Mouse (Mus musculus) frontal cortex, postnatal 36 days (tissue): ENCODE measurements around the gene Toe1.

Source experiments
- DNase-seq, 2 experiments: peaks; one replicate each; pipeline ENCODE4 v3.0.0; 2022; ENCODE audit warnings: low spot score in 2 of 2

Gene Toe1

GRCm38 (mm10) chr4:116794273-116794672, 13.2 kb downstream of the Toe1 start:
- no peak for DNase-seq

GRCm38 (mm10) chr4:116792453-116792852, 15.0 kb downstream of the Toe1 start:
- no peak for DNase-seq

- peak; percentile 82 to 94 for DNase-seq
These were observed 18.5 kb downstream of the Toe1 start for GRCm38 (mm10) chr4:116788956-116789355.

GRCm38 (mm10) chr4:116787985-116788760, 19.3 kb downstream of the Toe1 start:
- DNase-seq: no peak

- no peak for DNase-seq
These were observed 20.9 kb downstream of the Toe1 start for GRCm38 (mm10) chr4:116786587-116786986.

GRCm38 (mm10) chr4:116782171-116782570, 25.3 kb downstream of the Toe1 start:
- DNase-seq: no peak

- DNase-seq: no peak
These were observed 26.1 kb downstream of the Toe1 start for GRCm38 (mm10) chr4:116781366-116781765.

- DNase-seq: no peak
These were observed 26.9 kb downstream of the Toe1 start for GRCm38 (mm10) chr4:116780541-116780940.

GRCm38 (mm10) chr4:116777079-116777478, 30.4 kb downstream of the Toe1 start:
- DNase-seq: no peak

- DNase-seq: no peak
These were observed 31.0 kb downstream of the Toe1 start for GRCm38 (mm10) chr4:116776391-116776790.

GRCm38 (mm10) chr4:116769060-116769459, 38.4 kb downstream of the Toe1 start:
- DNase-seq: no peak

GRCm38 (mm10) chr4:116768510-116768909, 38.9 kb downstream of the Toe1 start:
- DNase-seq: no peak

GRCm38 (mm10) chr4:116764001-116764400, 43.4 kb downstream of the Toe1 start:
- DNase-seq: no peak

- DNase-seq: no peak
These were observed 45.5 kb downstream of the Toe1 start for GRCm38 (mm10) chr4:116761914-116762313.

GRCm38 (mm10) chr4:116749750-116750149, 57.7 kb downstream of the Toe1 start:
- DNase-seq: no peak
